Mouse (Mus musculus) 3134 (cell line): ENCODE measurements around the gene Axl.

Source experiments
- DNase-seq: peaks from one replicate; pipeline ENCODE4 v3.0.0-alpha.2; 2011; ENCODE audit warnings: low spot score; ENCODE audit not compliant: insufficient read length; ENCODE audit errors: extremely low read depth

Axl gene

DNA sequence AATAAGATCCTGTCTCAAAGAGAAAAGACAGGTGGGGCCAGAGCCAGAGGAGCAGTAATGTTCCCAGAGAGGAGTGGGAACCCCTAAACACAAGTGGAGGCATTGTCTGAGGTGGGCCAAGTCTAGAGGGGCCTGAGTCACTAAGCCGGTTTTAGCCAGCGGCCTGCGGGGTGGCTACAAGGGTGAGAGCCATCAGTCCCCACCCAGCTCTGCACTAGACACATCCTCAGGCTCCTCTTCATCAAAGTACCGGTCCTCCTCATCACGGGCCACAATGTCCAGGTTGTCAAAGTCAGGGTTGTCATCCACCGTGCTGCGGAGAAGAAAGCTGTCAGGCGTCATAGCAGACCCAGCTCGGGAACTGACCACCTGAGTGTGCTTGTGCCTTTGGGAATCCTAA is 75.7 kb downstream of the Axl start:
- DNase-seq, result no peak

DNA sequence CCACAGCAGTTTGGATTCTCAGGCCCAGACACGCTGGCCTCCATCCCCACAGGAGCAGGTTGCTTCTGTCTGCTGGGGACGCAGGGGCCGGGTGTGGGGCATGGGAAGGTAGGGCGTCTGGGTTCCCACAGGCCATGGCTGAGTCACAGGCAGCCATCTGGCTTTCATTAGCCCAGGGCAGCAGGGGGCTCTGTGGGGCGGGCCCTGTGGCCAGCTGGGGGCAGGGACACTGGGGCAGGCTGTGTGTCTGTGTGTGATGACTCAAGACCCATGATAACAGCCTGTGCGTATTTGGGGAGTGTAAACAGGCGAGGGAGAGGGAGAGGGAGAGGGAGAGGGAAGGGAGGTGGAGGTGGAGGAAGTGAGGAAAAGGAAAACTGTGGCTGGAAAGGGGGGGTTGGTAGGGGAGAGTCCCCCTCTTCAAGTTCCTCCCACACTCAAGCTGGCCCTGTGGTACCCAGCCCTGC is 76.7 kb downstream of the Axl start:
- peak; percentile 95 for DNase-seq

GRCm38 (mm10) chr7:25711165-25711564 is 77.3 kb downstream of the Axl start:
- no peak for DNase-seq

DNA sequence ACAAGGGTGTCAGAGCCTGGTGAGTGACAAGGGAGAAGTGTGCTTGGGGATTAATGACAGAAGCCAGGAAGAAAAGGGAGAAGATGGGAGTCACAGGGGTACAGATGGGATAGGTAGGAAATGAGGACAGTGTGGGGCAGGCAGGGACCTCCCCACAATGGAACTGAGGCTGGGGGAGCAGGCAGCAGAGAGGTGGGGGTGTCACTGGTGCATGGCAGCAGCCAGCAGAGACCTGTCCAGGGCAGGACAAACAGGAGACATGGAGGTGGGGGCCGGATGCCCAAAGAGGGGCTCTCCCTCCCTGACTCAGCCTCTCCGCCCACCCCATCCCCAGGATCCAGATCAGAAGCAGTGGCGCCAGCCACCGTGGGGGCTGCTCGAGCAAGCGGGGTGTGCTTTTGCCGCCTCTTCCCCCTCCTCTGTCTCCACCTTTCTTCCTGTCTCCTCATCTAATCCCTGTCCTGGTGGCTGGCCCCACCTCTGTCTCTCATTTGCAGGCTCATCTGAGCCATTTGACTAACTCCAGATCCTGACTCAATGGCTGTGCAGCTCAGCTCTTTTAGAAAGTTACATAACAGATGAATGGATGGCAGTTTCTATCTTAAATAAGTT is 77.9 kb downstream of the Axl start:
- peak; percentile 53 for DNase-seq

DNA sequence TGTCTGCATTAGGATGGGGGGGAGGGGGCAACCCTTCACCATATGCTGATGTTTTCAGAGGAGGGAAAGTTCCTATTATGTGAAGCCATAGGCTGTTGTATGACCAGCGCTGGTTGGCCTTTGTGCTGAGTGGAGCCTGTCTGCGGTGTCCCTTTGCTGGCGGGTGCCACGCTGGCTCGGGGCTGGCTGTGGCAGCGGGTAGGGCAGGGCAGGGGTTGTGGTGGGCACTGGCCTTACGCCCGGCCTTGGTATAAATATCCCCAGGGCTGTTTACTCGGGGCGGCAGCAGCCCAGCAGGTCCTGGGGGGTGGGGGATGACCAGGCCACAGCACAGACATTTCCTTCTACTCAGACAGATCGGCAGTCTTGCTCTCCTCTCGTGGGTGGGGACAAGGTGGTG is 78.5 kb downstream of the Axl start:
- DNase-seq, result peak; percentile 83

DNA sequence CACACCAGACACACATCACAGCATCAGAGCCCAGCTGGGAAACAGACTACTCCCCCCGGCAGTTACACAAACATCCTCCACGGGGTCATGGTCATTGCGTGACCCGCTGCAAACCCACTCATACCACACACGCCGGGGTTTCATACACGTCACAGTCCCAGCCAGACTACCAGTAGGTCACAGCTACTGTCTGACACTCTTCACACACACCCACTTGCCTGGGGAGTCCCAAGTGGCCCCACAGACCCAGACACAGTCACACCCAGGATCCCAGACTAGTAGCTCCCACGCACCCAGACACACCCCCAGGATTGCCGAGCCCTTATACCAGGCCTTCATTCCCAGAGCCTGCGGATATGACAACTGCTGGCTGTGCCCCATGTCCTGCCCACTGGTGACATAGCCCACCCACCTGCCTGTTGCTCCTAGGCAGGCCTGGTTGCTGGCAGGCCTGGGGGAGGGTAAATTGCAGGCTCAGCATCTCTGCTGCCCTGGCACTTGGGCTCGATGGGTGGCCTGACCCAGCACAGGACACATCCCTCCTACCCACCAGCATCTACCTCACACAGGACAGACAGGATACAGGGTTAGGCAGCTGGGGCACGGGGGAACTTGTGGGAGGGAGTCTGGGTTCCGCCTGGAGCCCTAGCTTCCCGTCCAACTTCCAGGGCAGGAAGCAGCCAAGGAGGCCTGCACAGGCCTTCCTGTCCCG is 80.8 kb downstream of the Axl start:
- no peak for DNase-seq
